ENCODE assay signal across 8 mouse cellular contexts in genomic region chr3:129634260-129634901, GRCm38 (mm10).
A peak's percentile ranks its signal among the peaks of the same experiment; 100 is the strongest.
DNase-seq lines count a peak whose midpoint lies in the region; ATAC-seq lines count a peak whose summit lies in the region.
"Had no signal": no experiment of that assay in that cellular context is flagged by ENCODE, and none has a peak within 500 bp of the region (broad histone marks: within the 10 kb centered on the region; RNA-seq: fewer than 3 reads in every experiment).

No protein-coding gene starts in this region.

- H3K4me2 ChIP-seq in kidney, embryonic 16.5 days (replicated peaks; ENCODE audit: low read depth, low read length), result no peak overlapping the region
- no peak overlapping the region for H3K4me2 ChIP-seq in midbrain, embryonic 12.5 days (replicated peaks)
- H3K4me2 ChIP-seq: embryonic facial prominence, embryonic 13.5 days had no signal

- peaks cover 19% of the 10 kb centered on the region for H3K36me3 ChIP-seq in kidney, embryonic 16.5 days (ENCODE audit: insufficient read depth, low read length)
- peaks cover 20% of the 10 kb centered on the region; the same call in 1 of the 2 replicates for H3K36me3 ChIP-seq in midbrain, embryonic 12.5 days

- no peaks in the 10 kb centered on the region for H3K9me3 ChIP-seq in kidney, embryonic 16.5 days (ENCODE audit: low read length)
- H3K9me3 ChIP-seq in midbrain, embryonic 12.5 days, result no peaks in the 10 kb centered on the region
- H3K9me3 ChIP-seq: embryonic facial prominence, embryonic 13.5 days had no signal

- no peaks in the 10 kb centered on the region; the same call in 1 of the 2 replicates for H3K4me1 ChIP-seq in kidney, embryonic 16.5 days (ENCODE audit: insufficient read depth, low read length)
- no peaks in the 10 kb centered on the region for H3K4me1 ChIP-seq in midbrain, embryonic 12.5 days
- H3K4me1 ChIP-seq: embryonic facial prominence, embryonic 13.5 days had no signal

- ATAC-seq in kidney, embryonic 16.5 days (ENCODE audit: low FRiP score, low TSS enrichment), result peak; percentile 59; the same call in 1 of the 2 replicates
- ATAC-seq in midbrain, embryonic 12.5 days (ENCODE audit: low FRiP score, low read depth), result peak; percentile 41; the same call in 1 of the 2 replicates

- 81% methylated on average over 11 of the region's 11 CpGs for WGBS in kidney, embryonic 16.5 days
- 88% methylated on average over 11 of the region's 11 CpGs for WGBS in midbrain, embryonic 12.5 days

- DNase-seq in kidney, adult 18-20 months, result peak; percentile 39
- DNase-seq in kidney, adult 11 months, result no peak
- peak; percentile 65 for DNase-seq in NIH3T3 (ENCODE audit: low read depth)
- peak; percentile 62 to 63 for DNase-seq in cerebellum, postnatal 10 days
- no peak for DNase-seq in urinary bladder, adult 2 months (ENCODE audit: low spot score)

- no peak overlapping the region for H3K9ac ChIP-seq in kidney, embryonic 16.5 days (replicated peaks; ENCODE audit: low read length)
- H3K9ac ChIP-seq in midbrain, embryonic 12.5 days (replicated peaks), result no peak overlapping the region
- H3K9ac ChIP-seq: embryonic facial prominence, embryonic 13.5 days had no signal

- no peak overlapping the region for H3K27ac ChIP-seq in kidney, embryonic 16.5 days (ENCODE audit: low read length)
- no peak overlapping the region for H3K27ac ChIP-seq in midbrain, embryonic 12.5 days (replicated peaks)
- H3K27ac ChIP-seq: embryonic facial prominence, embryonic 13.5 days had no signal

- H3K4me3 ChIP-seq in kidney, embryonic 16.5 days (ENCODE audit: low read length), result no peak overlapping the region
- H3K4me3 ChIP-seq in midbrain, embryonic 12.5 days, result no peak overlapping the region
- H3K4me3 ChIP-seq: embryonic facial prominence, embryonic 13.5 days had no signal

- H3K27me3 ChIP-seq in kidney, embryonic 16.5 days (ENCODE audit: insufficient read depth, low read length), result no peaks in the 10 kb centered on the region
- no peaks in the 10 kb centered on the region for H3K27me3 ChIP-seq in midbrain, embryonic 12.5 days
- H3K27me3 ChIP-seq: embryonic facial prominence, embryonic 13.5 days had no signal

Comparison
In these comparisons a context has a peak if more than half of its experiments do, and no peak if none do; other contexts are left out.
1. DNase-seq: peak in kidney, adult 18-20 months (single experiment), NIH3T3 (single experiment) and cerebellum, postnatal 10 days (2 of 2); none in kidney, adult 11 months (single experiment) and urinary bladder, adult 2 months (single experiment).